Mouse (Mus musculus): ENCODE data around the gene Vat1.
"Not testable (repeated sequence)": the region's sequence is repeated elsewhere in the genome, so short reads cannot be mapped to it uniquely, and the experiment has no call there.

The Vat1 gene

DNA sequence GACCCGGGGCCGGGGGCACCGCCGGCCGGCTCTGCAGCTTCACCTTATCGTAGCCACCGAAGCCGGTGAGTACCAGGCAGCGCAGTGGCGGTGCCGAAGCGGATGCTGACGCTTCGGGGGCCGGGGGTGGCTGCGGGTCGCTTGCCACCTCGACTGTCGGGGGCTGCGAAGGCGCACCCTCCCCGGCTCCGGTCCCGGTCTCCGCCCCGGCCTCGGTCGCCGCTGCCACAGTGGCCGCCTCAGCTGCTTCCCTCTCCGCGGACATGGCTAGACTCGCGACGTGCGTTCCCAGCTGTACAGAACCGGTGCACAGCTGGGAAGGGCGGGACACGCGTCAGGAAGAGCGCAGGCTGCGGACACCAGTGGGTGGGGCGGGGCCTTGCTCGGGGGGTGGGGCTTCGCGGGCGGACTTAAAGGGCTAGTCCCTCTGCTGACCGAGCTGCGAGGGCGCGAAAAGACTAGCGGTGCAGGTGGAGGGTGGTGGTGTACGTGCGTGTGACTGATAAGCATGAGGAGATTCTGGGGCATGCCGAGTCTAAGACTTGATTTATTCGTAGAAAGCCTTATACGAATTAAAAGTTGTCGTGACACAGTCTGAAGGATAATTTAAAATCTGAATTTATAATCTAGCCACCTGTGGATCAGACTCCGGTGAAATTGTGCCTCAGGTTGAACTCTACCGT lies at the start of gene Vat1:
TSS of gene Vat1 (minus strand) at position 362 of the 683 bp plus-strand sequence.
- DNase-seq (ENCODE audit: low spot score): no peak

DNA sequence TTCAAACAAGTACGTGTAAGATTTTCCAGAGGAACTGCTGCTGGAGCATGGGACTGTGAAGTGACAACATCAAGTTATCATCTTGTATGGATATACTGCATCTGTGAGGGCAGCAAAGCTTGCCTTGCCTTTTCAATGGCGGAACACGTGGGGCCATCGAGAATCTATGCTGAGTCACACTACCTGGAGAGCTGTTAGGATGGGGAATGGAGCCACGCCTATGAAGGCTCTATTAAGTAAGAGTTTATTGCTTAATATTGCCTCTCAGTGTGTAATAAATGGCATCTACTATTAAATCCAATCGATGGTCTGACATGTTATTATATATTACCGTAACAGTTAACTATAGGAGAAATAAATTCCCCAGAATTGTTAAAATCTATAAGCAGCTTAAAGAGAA lies 41.1 kb upstream of the Vat1 start:
- DNase-seq (ENCODE audit: low spot score): no peak

DNA sequence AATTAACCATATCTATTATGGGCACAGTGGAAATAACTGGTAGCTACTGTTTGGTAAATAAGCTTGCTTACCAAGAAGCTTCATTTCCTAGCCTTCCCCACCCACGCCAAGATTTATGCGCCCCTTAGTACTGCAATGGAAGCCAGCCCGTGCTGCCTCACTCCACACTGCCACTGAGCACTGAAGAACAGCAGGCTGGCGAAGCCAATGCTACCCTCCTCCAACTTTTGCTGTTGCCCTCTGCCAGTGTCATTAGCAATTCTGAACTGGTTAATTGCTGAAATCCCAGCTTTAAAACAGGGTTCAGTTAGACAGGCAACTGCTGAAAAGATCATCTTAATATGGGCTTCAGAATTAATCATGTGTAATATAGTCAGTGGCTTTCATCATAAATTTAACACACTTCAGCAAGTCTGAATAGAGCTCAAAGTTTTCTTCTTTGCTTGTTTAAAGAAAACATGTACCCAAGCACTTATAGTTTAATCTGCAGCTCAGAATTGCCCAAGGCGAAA lies 40.3 kb upstream of the Vat1 start:
- no peak for DNase-seq (ENCODE audit: low spot score)

DNA sequence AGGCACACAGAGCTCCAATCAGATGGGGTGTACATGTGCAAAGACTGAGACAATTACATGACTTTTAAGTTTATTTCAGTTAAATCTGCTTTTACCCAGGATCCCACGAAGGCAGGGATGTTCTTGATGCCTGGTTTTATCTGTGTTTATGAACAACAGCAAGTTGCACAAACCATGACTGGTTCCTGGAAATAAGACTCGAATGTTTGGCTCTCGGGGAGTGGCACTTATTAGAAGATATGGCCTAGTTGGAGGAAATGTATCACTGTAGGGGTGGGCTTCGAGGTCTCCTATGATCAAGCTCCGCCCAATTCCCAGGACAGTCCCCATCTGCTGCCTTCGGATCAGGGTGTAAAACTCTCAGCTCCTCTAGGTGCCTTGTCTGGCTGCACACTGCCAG lies 20.1 kb upstream of the Vat1 start:
- no peak for DNase-seq (ENCODE audit: low spot score)

DNA sequence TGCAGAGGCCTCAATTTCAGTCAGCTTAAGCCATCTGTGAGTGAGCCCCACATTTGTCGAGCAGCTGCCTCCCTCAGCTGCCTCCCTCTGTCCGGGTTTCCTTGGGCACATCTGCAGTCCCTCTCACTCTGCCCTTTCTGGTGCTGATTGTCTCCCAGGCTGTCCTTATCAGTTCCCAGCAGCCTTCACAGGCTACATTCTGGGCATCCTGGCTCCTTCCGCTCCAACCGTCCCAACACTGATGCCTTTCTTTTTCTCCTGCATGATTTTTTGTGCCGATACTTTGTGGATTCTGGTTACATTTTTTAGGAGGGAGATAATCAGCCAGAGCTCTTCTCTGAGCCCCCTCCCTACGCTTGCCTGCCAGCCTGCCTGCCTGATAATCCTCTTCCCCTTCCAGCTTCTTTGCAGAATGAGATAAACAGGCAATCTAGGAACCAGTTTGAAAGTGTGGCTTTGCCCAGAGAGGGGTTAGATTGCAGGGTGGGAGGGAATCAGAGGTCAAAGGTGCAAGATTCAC lies 19.5 kb upstream of the Vat1 start:
- DNase-seq (ENCODE audit: low spot score): no peak

DNA sequence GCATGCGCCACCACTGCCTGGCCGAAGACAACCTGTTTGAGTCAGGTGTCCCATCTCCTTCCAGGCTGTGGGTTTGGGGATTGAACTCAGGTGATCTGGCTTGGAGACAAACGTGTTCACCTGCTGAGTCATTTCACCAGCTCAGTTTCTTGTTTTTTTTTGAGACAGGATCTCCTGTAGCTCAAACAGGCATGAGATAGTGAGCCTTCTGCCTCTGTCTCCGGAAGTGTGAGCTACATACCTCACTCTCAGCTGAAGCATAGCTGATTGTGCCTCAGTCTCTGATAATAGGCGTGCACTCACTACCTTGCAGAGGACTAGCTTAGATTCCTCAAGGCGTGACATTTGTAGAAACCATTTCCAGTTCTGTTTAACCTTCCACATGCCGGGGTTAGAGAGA lies 18.8 kb upstream of the Vat1 start:
- DNase-seq (ENCODE audit: low spot score): no peak

DNA sequence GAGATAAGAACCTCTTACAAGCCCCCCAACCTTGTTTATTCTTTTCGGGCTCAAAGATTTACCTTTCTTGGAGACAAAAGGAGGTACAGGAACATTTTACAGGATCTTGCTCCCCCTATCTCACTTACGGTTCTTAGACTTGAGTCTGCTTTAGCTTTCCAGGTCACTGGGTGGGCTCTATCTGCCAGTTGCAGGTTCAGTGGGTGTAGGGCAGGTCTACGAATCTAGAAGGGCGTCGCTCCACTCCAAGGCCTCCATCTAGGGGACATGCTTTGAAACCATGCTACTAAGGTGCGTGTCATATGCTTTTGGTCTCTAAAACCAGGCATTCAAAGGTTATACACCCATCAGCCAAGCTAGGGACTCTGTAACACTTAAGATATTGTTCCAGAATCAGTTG lies 18.2 kb upstream of the Vat1 start:
- DNase-seq (ENCODE audit: low spot score): no peak

DNA sequence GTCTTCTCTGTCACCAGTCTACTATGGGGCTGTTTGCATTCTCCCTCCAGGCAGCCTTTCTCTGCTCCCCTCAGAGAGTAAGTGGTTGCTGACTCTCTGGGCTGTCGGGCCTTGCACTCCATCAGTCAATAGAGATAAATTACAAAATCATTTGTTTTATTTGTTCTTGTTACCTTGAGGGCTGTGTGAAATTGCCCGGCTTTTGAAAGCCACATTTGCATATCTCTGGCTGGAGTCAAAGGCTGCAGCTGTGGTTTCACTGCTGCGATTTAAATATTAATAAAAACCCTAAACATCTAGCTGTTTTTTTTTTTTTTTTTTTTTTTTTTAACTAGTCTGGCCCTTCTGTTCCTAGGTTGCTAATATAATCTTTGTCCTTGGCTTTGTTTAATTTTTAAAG lies 17.8 kb upstream of the Vat1 start:
- DNase-seq (ENCODE audit: low spot score): no peak

DNA sequence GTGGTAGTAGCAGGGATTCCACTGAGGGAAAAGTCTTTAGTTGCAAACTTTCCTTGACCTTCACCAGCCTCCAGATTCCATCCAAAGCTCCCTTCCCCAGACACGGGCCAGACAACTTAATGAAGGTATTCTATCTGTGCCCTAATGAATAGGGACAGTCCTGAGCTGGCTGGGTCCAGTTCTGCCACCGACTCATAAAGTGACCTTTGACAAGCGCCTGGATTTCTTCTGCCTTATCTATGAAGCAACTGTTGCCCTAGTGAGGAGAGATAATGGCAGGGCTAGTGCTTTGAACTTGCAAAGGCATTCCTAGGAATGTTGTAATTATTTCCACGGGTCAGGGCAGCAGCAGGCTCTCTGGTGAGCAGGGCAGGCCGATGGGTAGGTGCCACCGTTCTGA lies 14.9 kb upstream of the Vat1 start:
- no peak for DNase-seq (ENCODE audit: low spot score)

DNA sequence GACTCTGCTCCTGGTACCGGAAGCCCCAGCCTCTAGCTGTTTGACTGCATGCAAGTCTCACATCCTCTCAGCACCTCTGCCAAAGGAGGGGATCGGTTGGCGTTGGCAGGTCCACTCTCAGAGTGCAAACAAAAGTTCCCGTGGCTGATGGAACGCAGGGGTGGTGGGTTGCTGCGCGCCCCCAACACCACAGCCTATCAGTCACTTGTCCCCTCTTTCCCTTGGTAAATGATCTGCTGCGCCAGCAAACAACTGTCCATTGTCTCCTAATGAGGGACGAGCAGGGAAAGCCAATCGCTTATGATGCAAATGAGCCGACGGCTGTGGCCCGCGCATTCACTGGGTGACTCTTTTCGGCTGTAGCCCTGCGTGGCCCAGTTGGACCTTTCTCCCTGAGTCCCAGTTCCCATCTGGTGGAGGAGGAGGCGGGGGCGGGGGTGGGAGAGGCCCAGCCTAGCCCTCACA lies 13.2 kb upstream of the Vat1 start:
- no peak for DNase-seq (ENCODE audit: low spot score)

DNA sequence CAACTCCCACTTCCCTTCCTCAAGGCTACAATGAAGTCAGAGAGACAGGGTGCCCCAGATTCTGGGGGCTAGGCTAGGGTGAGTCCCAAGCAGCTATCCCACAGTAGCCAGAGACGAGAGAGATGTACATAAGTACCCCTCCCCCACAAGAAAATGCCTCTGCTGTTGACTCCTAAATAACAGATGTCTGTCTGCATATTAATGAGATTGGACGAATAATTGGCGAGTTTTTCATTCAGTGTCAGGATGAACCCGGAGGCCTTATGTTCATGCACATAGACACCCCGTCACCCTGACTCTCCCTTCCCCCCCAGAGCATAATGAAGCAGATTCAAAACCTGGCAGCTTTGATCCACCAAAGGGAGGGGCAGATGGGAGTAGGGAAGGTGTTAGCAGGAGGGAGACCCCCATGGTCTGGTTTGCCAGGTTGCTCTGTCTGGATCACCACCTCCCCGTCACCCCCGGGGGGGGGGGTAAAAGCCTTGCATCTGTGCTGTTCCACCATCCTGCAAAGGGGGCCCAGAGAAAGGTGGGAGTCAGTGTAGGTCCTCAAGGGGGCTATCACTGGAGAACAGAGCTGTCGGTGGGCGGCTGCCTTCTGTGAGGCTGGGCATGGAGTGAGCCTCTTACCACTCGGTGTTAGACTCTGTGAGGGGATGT lies 11.7 kb upstream of the Vat1 start:
- no peak for DNase-seq (ENCODE audit: low spot score)

DNA sequence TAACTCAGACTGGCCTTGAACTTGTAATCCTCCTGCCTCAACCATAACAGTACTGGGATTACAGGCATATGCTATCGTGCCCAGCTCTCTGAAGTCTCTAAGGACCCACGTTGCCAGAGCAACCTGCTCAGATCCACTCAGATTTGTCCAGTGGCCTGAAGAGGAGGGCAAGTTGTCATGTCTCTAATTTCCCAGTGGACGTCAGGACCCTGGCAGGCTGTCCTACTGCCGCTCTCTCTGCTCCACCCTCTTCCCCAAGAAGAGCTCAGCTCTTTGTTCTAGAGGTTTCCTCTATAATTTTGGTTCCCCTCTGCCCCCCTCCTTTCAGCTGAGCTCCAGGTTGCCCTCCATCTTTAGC lies 11.1 kb upstream of the Vat1 start:
- no peak for DNase-seq (ENCODE audit: low spot score)

DNA sequence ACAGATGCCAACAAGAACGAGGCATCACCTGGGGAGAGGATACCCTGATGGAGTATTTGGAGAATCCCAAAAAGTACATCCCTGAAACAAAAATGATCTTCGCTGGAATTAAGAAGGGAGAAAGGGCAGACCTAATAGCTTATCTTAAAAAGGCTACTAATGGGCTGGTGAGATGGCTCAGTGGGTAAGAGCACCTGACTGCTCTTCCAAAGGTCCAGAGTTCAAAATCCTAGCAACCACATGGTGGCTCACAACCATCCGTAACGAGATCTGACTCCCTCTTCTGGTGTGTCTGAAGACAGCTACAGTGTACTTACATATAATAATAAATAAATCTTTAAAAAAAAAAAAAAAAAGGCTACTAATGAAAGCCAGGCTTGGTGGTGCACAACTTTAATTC lies 10.3 kb upstream of the Vat1 start:
- not testable (repeated sequence) for DNase-seq (ENCODE audit: low spot score)

DNA sequence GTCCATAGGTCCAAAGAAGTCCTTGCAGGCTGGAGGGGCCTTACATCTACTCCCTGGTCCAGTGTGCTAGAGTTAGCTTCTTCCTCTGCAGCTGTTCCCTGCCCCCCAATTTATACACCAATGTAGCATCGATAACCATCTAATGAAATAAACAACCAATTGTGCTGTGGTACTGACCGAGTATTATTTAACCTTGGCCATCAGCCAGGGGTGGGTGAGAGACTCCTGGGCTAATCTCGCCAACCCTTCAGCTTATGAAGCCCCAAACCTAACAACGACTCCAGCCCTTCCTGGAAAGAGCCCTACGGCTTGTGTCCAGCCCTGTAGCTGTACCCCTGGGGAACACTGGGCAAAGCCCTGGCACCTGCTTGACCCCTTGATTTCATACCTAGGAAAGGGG lies 8.3 kb upstream of the Vat1 start:
- DNase-seq (ENCODE audit: low spot score): no peak

DNA sequence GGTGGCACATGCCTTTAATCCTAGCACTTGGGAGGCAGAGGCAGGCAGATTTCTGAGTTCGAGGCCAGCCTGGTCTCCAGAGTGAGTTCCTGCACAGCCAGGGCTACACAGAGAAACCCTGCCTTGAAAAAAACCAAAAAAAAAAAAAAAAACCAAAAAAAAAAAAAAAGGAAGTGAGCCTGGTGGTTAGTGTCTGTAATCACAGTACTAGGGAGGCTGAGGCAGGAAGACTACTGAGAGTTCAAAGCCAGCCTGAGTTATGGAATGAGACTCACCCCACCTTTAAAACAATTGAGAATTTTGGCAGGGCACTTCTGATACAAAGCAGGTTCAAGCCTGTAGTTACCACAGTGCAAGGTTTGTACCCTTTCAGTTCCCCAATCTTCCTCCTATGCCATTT lies 7.7 kb upstream of the Vat1 start:
- DNase-seq (ENCODE audit: low spot score): not testable (repeated sequence)

DNA sequence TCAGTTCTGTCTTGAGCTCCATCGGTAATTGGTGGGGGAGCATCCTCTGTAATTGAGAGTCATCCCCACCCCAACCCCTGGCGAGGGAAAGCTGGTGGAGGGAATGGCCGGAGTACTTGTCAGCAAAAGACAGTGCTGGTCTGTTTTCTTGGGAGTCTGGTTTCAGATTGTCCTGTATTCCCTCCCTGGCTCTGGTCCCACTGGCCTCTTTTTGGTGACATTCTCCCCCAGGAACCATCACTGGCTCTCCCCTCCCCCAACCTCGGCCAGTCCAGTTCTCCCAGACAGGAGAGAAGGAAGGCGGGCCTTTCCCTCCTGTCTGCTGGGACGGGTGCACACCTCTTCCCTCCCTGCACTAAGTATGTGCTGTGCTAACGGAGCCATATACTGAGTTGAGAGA lies 6.3 kb upstream of the Vat1 start:
- no peak for DNase-seq (ENCODE audit: low spot score)

DNA sequence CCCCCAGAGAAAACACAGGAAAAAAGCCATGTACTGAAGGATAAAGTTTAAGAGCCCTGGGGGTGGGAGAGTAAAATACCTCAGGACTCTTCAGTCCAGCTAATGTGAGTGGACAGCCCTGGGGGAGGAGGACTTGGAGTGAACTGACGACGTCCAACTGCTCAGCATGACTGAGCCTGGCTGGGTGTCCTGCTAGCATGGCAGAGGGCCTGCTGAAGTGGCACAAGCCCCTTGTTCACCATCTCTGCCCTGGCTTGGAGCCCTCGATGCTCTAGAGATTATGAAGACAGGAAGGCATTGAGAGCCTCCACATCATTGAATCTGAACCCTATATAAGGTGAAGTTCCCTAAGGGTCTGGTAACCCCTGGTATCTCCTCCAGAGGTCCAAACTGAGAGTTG lies 5.9 kb upstream of the Vat1 start:
- DNase-seq (ENCODE audit: low spot score): no peak

DNA sequence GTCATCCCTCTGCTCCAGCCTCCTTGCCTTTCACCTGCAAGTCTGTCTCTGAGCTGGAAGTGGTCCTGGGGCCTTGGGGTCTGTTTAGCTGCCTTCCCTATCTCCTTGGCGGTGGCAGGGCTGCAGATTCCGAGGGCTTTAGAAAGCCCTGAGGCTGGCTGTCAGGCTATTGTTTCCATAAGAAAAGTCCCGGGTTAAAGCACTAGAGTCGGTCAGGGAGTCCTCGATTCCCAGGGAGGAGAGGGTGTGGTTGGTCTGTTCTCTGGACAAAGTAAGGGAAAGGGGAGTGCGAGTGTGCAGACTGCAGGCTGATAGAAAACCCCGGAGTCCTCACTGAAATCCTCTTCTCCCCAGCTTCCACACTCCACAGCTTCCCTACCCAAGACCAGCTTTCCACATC lies 4.2 kb upstream of the Vat1 start:
- DNase-seq (ENCODE audit: low spot score): no peak

DNA sequence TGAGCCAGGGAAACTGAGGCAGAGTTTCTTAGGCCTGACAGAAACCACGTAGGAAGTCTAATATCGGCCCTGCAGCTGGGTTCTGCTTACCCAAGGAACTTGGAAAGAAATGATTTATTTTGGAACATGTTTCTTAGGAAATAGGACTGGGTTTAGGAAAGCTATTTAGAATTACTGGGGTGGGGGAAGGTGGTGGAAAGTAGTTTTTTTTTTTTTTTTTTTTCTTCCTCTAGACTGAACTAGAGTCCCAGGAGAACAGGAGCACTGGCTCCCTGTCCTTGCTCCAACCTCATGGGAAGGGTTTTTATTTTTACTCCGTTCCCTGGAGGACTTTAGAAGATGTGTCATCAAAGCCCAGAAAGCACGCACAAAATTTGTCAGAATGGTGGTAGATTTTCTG lies 3.1 kb upstream of the Vat1 start:
- no peak for DNase-seq (ENCODE audit: low spot score)

DNA sequence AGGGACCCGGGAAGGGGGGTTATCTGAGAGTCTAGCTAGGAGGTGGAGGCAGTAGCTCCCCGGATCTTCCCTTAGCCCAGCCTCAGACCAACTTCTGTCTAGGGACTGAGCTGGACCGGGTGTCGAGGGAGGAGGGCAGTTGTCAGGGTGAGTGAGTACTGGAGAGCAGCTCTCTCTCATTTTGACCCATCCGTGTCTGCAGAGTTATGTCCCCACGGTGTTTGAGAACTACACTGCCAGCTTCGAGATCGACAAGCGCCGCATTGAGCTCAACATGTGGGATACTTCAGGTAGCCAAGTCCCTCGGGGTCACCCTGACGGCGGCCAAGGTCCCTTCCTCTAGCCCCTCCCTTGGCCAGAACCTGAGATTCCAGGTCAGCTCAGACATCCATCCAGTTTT lies 2.7 kb upstream of the Vat1 start:
- DNase-seq (ENCODE audit: low spot score): no peak

DNA sequence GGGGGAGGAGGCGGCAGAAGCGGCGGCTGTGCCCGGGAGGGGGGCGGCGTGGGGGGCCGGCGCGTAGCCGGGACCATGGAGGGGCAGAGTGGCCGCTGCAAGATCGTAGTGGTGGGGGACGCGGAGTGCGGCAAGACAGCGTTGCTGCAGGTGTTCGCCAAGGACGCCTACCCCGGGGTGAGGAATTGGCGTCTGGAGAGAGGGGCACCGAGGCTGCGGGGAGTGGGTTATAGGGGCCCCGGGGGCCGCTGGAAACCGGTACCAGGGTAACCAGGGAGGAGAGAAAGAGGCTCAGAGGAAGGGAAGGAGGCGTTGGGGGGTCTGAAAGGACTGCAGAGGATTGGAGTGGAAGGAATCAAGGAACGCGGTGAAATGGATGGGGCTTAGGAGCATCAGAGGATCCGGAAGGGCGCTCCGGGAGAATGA lies 2.2 kb upstream of the Vat1 start:
- no peak for DNase-seq (ENCODE audit: low spot score)

DNA sequence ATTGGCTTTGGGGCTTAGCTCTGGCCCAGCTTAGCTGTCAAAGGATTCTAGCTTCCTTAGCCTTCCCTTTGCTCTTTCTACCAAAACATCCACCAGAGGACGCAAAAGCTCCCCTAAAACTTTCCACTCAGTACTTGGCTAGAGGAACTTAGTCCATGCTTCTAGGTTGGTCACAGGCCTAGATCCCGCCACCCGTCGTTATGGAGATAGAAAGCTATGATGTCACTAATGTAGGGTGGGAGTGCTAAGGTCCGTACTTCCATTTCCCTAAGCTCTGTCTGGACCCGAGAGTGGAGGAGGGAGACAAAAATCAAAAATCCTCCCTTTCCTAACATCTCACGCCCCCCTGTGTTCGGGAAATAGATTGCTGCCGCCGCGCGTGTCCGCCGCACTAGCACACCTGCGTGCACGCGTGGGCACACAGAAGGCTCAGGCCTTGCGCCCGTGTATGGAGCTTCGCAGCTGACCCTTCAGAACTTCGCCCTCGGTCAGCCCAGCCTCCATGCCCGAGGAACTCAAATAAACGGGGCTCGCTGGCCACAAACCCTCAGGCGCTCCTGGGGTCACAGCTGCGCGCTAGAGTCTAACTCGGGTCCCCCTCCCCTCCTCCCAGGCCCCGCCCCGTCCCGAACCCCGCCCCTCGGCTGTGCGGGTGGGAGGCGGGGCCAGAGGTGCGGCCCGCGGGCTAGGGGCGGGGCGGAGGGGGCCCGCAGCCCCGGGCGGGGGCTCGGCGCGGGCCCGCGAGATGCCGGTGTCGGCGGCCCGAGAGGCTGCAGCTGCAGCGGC lies 1.6 kb upstream of the Vat1 start:
- DNase-seq (ENCODE audit: low spot score): peak; percentile 53

DNA sequence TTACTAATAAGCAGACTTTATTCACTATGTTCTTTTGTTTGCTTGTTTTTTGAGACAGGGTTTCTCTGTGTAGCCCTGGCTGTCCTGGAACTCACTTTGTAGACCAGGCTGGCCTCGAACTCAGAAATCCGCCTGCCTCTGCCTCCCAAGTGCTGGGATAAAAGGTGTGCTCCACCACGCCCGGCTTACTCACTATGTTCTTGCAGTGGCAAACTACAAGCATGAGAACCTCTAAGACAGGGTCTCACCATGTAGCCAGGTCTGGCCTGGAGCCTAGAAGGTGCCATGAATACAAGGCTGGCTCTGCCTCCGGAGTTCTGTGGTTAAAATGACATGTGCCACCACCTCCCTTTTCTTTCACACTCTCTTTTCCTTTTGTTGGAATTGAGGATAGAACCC lies 521 bp upstream of the Vat1 start:
- not testable (repeated sequence) for DNase-seq (ENCODE audit: low spot score)

Data from layer of hippocampus, adult 9-10 months (tissue).